Mouse (Mus musculus) right cerebral cortex, postnatal 14 days (tissue): ENCODE data around the gene Parp9.
"Not testable (repeated sequence)": the region's sequence is repeated elsewhere in the genome, so short reads cannot be mapped to it uniquely, and the experiment has no call there.

Source experiments
- DNase-seq: peaks from one replicate; pipeline ENCODE4 v3.0.0; 2022

Parp9 gene

GRCm38 (mm10) chr16:35938211-35939151 lies at the start of gene Parp9, which contains the start of gene Dtx3l:
Parp9 (plus strand) TSS chr16:35938470.
Dtx3l (minus strand) TSS chr16:35939151.
- DNase-seq = peak; percentile 20

- DNase-seq = no peak
These were observed 49.4 kb upstream of the Parp9 start for GRCm38 (mm10) chr16:35888910-35889309.

- no peak for DNase-seq
These were observed 47.6 kb upstream of the Parp9 start for GRCm38 (mm10) chr16:35890645-35891044.

- DNase-seq = not testable (repeated sequence)
These were observed 46.7 kb upstream of the Parp9 start for GRCm38 (mm10) chr16:35891603-35892002.

- DNase-seq = no peak
These were observed 43.3 kb upstream of the Parp9 start for GRCm38 (mm10) chr16:35894997-35895396.

GRCm38 (mm10) chr16:35900541-35900940 lies 37.7 kb upstream of the Parp9 start:
- DNase-seq = no peak

GRCm38 (mm10) chr16:35903014-35903640 lies 35.1 kb upstream of the Parp9 start:
- no peak for DNase-seq

- DNase-seq = no peak
These were observed 34.0 kb upstream of the Parp9 start for GRCm38 (mm10) chr16:35904121-35904736.

- no peak for DNase-seq
These were observed 32.9 kb upstream of the Parp9 start for GRCm38 (mm10) chr16:35905355-35905754.

- DNase-seq = no peak
These were observed 32.3 kb upstream of the Parp9 start for GRCm38 (mm10) chr16:35905819-35906485.

GRCm38 (mm10) chr16:35906887-35907286 lies 31.4 kb upstream of the Parp9 start:
- no peak for DNase-seq

GRCm38 (mm10) chr16:35907432-35908201 lies 30.7 kb upstream of the Parp9 start:
- DNase-seq = no peak

GRCm38 (mm10) chr16:35911449-35911848 lies 26.8 kb upstream of the Parp9 start:
- no peak for DNase-seq

- DNase-seq = no peak
These were observed 24.7 kb upstream of the Parp9 start for GRCm38 (mm10) chr16:35913526-35913925.

- DNase-seq = no peak
These were observed 24.0 kb upstream of the Parp9 start for GRCm38 (mm10) chr16:35914301-35914700.

- no peak for DNase-seq
These were observed 19.3 kb upstream of the Parp9 start for GRCm38 (mm10) chr16:35918721-35919543.

- DNase-seq = no peak
These were observed 16.5 kb upstream of the Parp9 start for GRCm38 (mm10) chr16:35921676-35922235.

- DNase-seq = no peak
These were observed 15.9 kb upstream of the Parp9 start for GRCm38 (mm10) chr16:35922301-35922895.

- DNase-seq = no peak
These were observed 14.6 kb upstream of the Parp9 start for GRCm38 (mm10) chr16:35923546-35924198.

- DNase-seq = no peak
These were observed 13.9 kb upstream of the Parp9 start for GRCm38 (mm10) chr16:35924341-35924740.
